Mouse (Mus musculus): ENCODE measurements around the gene AL607142.1. TPM values are rescaled to one million over a fixed set of nuclear protein-coding genes. Genes with fewer than 3 reads are reported as not detected.

The AL607142.1 gene
- total and polyA plus RNA-seq, 2 experiments = not detected

DNA sequence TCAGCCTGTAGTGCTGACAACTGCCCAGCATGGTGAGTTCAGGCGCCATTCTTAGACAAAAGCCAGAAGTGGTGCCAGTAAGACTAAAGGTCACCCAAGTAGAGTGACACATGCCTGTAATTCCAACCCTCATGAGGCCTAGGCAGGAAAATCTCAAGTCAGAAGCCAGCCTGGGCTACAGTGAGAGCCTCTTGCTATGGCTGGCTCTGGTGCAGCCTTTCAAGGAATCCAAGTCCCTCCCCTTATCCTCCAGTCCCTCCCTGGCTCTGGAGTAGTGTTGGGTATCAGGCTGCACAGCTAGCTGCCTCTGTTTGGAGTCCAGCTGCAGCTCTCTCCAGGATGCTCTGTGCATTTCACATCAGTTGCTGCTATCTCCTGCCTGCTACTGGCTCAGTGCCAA is 77.0 kb downstream of the AL607142.1 start:
- no peak for DNase-seq (ENCODE audit: extremely low read depth, low read depth, low spot score)
- Histone ChIP-seq H3K9ac (ENCODE audit: low read depth, low read length) (no peak overlapping the region), H3K79me2 (ENCODE audit: control insufficient read depth, insufficient read depth, low read length) (no peaks in the 10 kb centered on the region), H3K4me3 (ENCODE audit: insufficient read depth, low read depth, low read length) (no peak overlapping the region), H3K36me3 (ENCODE audit: control insufficient read depth, insufficient read depth, low read length) (no peaks in the 10 kb centered on the region), H3K27ac (replicated peaks; ENCODE audit: insufficient read depth, low read depth, low read length) (no peak overlapping the region), H3K27me3 (ENCODE audit: control insufficient read depth, insufficient read depth, low read length) (no peaks in the 10 kb centered on the region), H3K4me1 (ENCODE audit: control insufficient read depth, insufficient read depth, low read length) (no peaks in the 10 kb centered on the region)
- TF ChIP-seq CTCF (IDR thresholded peaks at IDR 0.05; ENCODE audit: low read depth, low read length) = no peak
- TF ChIP-seq POLR2A (IDR thresholded peaks at IDR 0.05; ENCODE audit: extremely low read depth, insufficient read depth, low read length) = no peak
- 55% methylated on average over 1 of the region's 1 CpGs for WGBS

DNA sequence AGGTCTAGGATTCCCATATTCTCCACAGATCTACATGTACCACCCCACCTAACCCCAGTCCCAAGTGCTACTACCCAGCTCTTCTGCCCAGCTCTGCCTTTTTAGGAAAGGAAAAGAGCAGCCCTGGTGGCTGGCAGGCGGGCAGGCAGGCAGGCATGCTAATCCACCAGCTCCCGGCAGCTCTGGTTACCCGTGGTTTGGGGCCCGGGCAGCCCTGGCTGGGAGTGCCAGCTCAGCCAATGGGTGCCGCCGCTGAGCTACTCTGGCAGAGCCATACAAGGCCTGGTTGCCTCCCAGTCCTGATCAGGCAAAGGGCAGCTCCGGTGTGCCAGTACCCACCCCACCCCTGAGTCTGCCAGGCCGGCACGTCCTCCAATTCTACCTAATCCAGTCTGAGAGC is 78.1 kb downstream of the AL607142.1 start:
- H3K79me2 ChIP-seq (ENCODE audit: control insufficient read depth, insufficient read depth, low read length) = no peaks in the 10 kb centered on the region
- no peak overlapping the region for H3K9ac ChIP-seq (ENCODE audit: low read depth, low read length)
- H3K4me1 ChIP-seq (ENCODE audit: control insufficient read depth, insufficient read depth, low read length) = no peaks in the 10 kb centered on the region
- H3K27ac ChIP-seq (replicated peaks; ENCODE audit: insufficient read depth, low read depth, low read length) = no peak overlapping the region
- H3K27me3 ChIP-seq (ENCODE audit: control insufficient read depth, insufficient read depth, low read length) = no peaks in the 10 kb centered on the region
- WGBS = 90% methylated on average over 9 of the region's 9 CpGs
- no peak overlapping the region for H3K4me3 ChIP-seq (ENCODE audit: insufficient read depth, low read depth, low read length)
- DNase-seq (ENCODE audit: extremely low read depth, low read depth, low spot score) = no peak
- TF ChIP-seq CTCF (IDR thresholded peaks at IDR 0.05; ENCODE audit: low read depth, low read length) (no peak), POLR2A (IDR thresholded peaks at IDR 0.05; ENCODE audit: extremely low read depth, insufficient read depth, low read length) (no peak)
- no peaks in the 10 kb centered on the region for H3K36me3 ChIP-seq (ENCODE audit: control insufficient read depth, insufficient read depth, low read length)

Other genes starting within 250 kb of the AL607142.1 start
- gene Edn2, start 96.2 kb downstream of the AL607142.1 start, total RNA-seq (2014; rRNA removed) = not detected in 2 replicates
- not detected in 2 replicates for gene Edn2, start 96.2 kb downstream of the AL607142.1 start, polyA plus RNA-seq (2012; rRNA removed)
- 0.07 TPM in 1 of 2 replicates, not detected in the other for gene Foxo6, start 222.4 kb downstream of the AL607142.1 start, total RNA-seq (2014; rRNA removed)
- 0.02 and 0.07 TPM in 2 replicates for gene Foxo6, start 222.4 kb downstream of the AL607142.1 start, polyA plus RNA-seq (2012; rRNA removed)

Measured in liver, adult 2 months (tissue).